Mouse (Mus musculus): ENCODE measurements around the gene Anxa5. TPM values are rescaled to one million over a fixed set of nuclear protein-coding genes. Genes with fewer than 3 reads are reported as not detected.

Anxa5 gene
- total and polyA plus RNA-seq, 3 experiments = 40.7 to 111 TPM; not detected in 1

GRCm38 (mm10) chr3:36406340-36406739, 69.4 kb downstream of the Anxa5 start:
- TF ChIP-seq SMC3 (IDR thresholded peaks at IDR 0.05; ENCODE audit: low read depth, low read length) = no peak
- peaks cover 0 to 1% of the 10 kb centered on the region in 2 experiments; a peak in 2 of 4 replicates for H3K27me3 ChIP-seq (ENCODE audit: control insufficient read depth in 1 of 2, insufficient read depth in 2 of 2, low read length in 2 of 2)
- H3K4me1 ChIP-seq (ENCODE audit: control insufficient read depth in 1 of 2, insufficient read depth in 2 of 2, low read length in 2 of 2) = no peaks in the 10 kb centered on the region
- no peak overlapping the region for H3K4me3 ChIP-seq (ENCODE audit: control insufficient read depth in 1 of 2, insufficient read depth in 1 of 2, low read depth in 2 of 2, low read length in 2 of 2)
- no peaks in the 10 kb centered on the region for H3K36me3 ChIP-seq (ENCODE audit: control insufficient read depth in 1 of 2, insufficient read depth in 2 of 2, low read length in 2 of 2)
- no peak for DNase-seq (ENCODE audit: low read depth, low spot score)
- H3K27ac ChIP-seq (ENCODE audit: control insufficient read depth, low read depth, low read length) = no peak overlapping the region
- H3K9me3 ChIP-seq (replicated peaks; ENCODE audit: insufficient read depth, low read length) = no peaks in the 10 kb centered on the region
- no peaks in the 10 kb centered on the region for H3K79me2 ChIP-seq (ENCODE audit: control insufficient read depth, insufficient read depth, low read length, poor library complexity)
- no peak overlapping the region for H3K9ac ChIP-seq (ENCODE audit: control insufficient read depth, low read depth, low read length, poor library complexity, severe bottlenecking)

- no peak for DNase-seq (ENCODE audit: low read depth, low spot score)
- no peak for TF ChIP-seq KAT2A (conservative IDR thresholded peaks at IDR 0.05; ENCODE audit: low read depth, low read length)
- no peak for TF ChIP-seq TCF12 (IDR thresholded peaks at IDR 0.05; ENCODE audit: low read depth, low read length)
- TF ChIP-seq EP300 (IDR thresholded peaks at IDR 0.05; ENCODE audit: low read depth in 1 of 2, low read length in 2 of 2) = no peak
- TF ChIP-seq ETS1 (IDR thresholded peaks at IDR 0.05; ENCODE audit: low read depth, low read length) = no peak
- TF ChIP-seq MAFK (IDR thresholded peaks at IDR 0.05; ENCODE audit: borderline replicate concordance, low read depth, low read length) = no peak
- TF ChIP-seq USF2 (IDR thresholded peaks at IDR 0.05; ENCODE audit: borderline replicate concordance in 1 of 2, insufficient read depth in 1 of 2, low read depth in 1 of 2, low read length in 2 of 2) = no peak
- no peak for TF ChIP-seq ZMIZ1 (IDR thresholded peaks at IDR 0.05; ENCODE audit: low read depth, low read length)
- no peak for TF ChIP-seq ELF1 (IDR thresholded peaks at IDR 0.05; ENCODE audit: low read depth, low read length)
- no peak for TF ChIP-seq SMC3 (IDR thresholded peaks at IDR 0.05; ENCODE audit: low read depth, low read length)
- no peak for TF ChIP-seq CTCF (IDR thresholded peaks at IDR 0.05 in 2 of 3, conservative IDR thresholded peaks at IDR 0.05 in 1 of 3; ENCODE audit: control insufficient read depth in 1 of 3, insufficient read depth in 1 of 3, low read depth in 2 of 3, low read length in 3 of 3, poor library complexity in 1 of 3, severe bottlenecking in 1 of 3)
- no peaks in the 10 kb centered on the region for H3K4me1 ChIP-seq (ENCODE audit: control insufficient read depth in 1 of 2, insufficient read depth in 2 of 2, low read length in 2 of 2)
- no peak overlapping the region for H3K27ac ChIP-seq (ENCODE audit: control insufficient read depth, low read depth, low read length)
- peaks cover 0 to 1% of the 10 kb centered on the region in 2 experiments; a peak in 3 of 4 replicates for H3K27me3 ChIP-seq (ENCODE audit: control insufficient read depth in 1 of 2, insufficient read depth in 2 of 2, low read length in 2 of 2)
- H3K9ac ChIP-seq (ENCODE audit: control insufficient read depth, low read depth, low read length, poor library complexity, severe bottlenecking) = no peak overlapping the region
- no peaks in the 10 kb centered on the region for H3K36me3 ChIP-seq (ENCODE audit: control insufficient read depth in 1 of 2, insufficient read depth in 2 of 2, low read length in 2 of 2)
- H3K4me3 ChIP-seq (ENCODE audit: control insufficient read depth in 1 of 2, insufficient read depth in 1 of 2, low read depth in 2 of 2, low read length in 2 of 2) = no peak overlapping the region
- no peaks in the 10 kb centered on the region for H3K79me2 ChIP-seq (ENCODE audit: control insufficient read depth, insufficient read depth, low read length, poor library complexity)
- no peaks in the 10 kb centered on the region for H3K9me3 ChIP-seq (replicated peaks; ENCODE audit: insufficient read depth, low read length)
These were observed 73.8 kb downstream of the Anxa5 start for GRCm38 (mm10) chr3:36401900-36402299.

- Histone ChIP-seq H3K9ac (ENCODE audit: control insufficient read depth, low read depth, low read length, poor library complexity, severe bottlenecking) (no peak overlapping the region), H3K9me3 (replicated peaks; ENCODE audit: insufficient read depth, low read length) (no peaks in the 10 kb centered on the region), H3K4me1 (ENCODE audit: control insufficient read depth in 1 of 2, insufficient read depth in 2 of 2, low read length in 2 of 2) (no peaks in the 10 kb centered on the region), H3K36me3 (ENCODE audit: control insufficient read depth in 1 of 2, insufficient read depth in 2 of 2, low read length in 2 of 2) (no peaks in the 10 kb centered on the region), H3K4me3 (ENCODE audit: control insufficient read depth in 1 of 2, insufficient read depth in 1 of 2, low read depth in 2 of 2, low read length in 2 of 2) (no peak overlapping the region), H3K27me3 (ENCODE audit: control insufficient read depth in 1 of 2, insufficient read depth in 2 of 2, low read length in 2 of 2) (peaks cover 0 to 1% of the 10 kb centered on the region in 2 experiments; a peak in 3 of 4 replicates), H3K27ac (ENCODE audit: control insufficient read depth, low read depth, low read length) (no peak overlapping the region), H3K79me2 (ENCODE audit: control insufficient read depth, insufficient read depth, low read length, poor library complexity) (no peaks in the 10 kb centered on the region)
- DNase-seq (ENCODE audit: low read depth, low spot score) = no peak
- TF ChIP-seq MYC (IDR thresholded peaks at IDR 0.05; ENCODE audit: low read depth, low read length) = no peak
- no peak for TF ChIP-seq HCFC1 (IDR thresholded peaks at IDR 0.05; ENCODE audit: low read depth, low read length)
- no peak for TF ChIP-seq RAD21 (IDR thresholded peaks at IDR 0.05; ENCODE audit: low read depth, low read length)
- no peak for TF ChIP-seq JUND (IDR thresholded peaks at IDR 0.05; ENCODE audit: low read depth, low read length)
- TF ChIP-seq GABPA (IDR thresholded peaks at IDR 0.05; ENCODE audit: low read depth, low read length) = no peak
- TF ChIP-seq ELF1 (IDR thresholded peaks at IDR 0.05; ENCODE audit: low read depth, low read length) = no peak
- no peak for TF ChIP-seq CHD1 (IDR thresholded peaks at IDR 0.05; ENCODE audit: low read depth, low read length)
- TF ChIP-seq TAL1 (IDR thresholded peaks at IDR 0.05; ENCODE audit: low read length) = no peak
- no peak for TF ChIP-seq POLR2AphosphoS2 (IDR thresholded peaks at IDR 0.05; ENCODE audit: low read length)
- no peak for TF ChIP-seq SIN3A (IDR thresholded peaks at IDR 0.05; ENCODE audit: low read length)
- TF ChIP-seq GATA1 (IDR thresholded peaks at IDR 0.05; ENCODE audit: low read depth, low read length) = no peak
These were observed 75.0 kb downstream of the Anxa5 start for GRCm38 (mm10) chr3:36400657-36401056.
